Mouse (Mus musculus): Measurements from ENCODE around the gene Wdr25.

DNA sequence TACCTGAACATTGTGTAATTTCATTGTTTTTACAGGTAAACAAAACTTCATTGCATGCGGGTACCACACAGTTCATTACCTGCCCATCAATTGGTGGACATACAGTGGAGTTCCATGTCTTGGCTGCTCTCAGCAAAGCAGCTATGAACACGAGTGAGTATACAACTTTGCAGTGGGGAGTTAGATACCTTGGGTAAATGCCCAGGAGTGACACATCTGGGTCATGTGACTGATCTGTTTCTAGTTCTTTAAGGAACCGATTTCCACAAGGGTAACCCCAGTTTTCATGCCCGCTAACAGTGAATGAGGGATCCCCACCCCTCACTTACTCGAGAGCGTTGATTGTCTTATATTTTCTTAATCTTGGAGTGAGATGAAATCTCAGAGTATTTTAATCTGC, 183.6 kb downstream of the Wdr25 start:
- no peak for TF ChIP-seq GATA1 (IDR thresholded peaks at IDR 0.05; ENCODE audit: borderline replicate concordance, low read length)
- no peak for TF ChIP-seq FLI1 (IDR thresholded peaks at IDR 0.05; ENCODE audit: low read length)
